Mouse (Mus musculus) MEL (cell line): ENCODE measurements around the gene Epb41l4b. TPM values are rescaled to one million over a fixed set of nuclear protein-coding genes. Genes with fewer than 3 reads are reported as not detected.

ENCODE experiments used
- DNase-seq: peaks from one replicate; pipeline ENCODE4 v3.0.0; 2011; ENCODE audit warnings: low read depth, low spot score
- H3K27ac ChIP-seq: 2 replicates; pipeline ENCODE4 v1.5.1; 2012; ENCODE audit warnings: low read depth, mild to moderate bottlenecking, control low read depth, low read length, moderate library complexity; ENCODE audit not compliant: control insufficient read depth
- H3K27me3 ChIP-seq, 2 experiments: fragments of 150-350 bp in 1 of 2; sonication (generic) in 1 of 2; 2 replicates each; pipeline ENCODE4 v1.6.1; 2012; ENCODE audit warnings: low read length in 2 of 2, mild to moderate bottlenecking in 2 of 2, improper control_type of control experiment in 1 of 2, moderate library complexity in 1 of 2; ENCODE audit not compliant: insufficient read depth in 2 of 2, control insufficient read depth in 1 of 2
- H3K36me3 ChIP-seq, 2 experiments: 2 replicates each; pipeline ENCODE4 v1.6.1; 2012 to 2014; ENCODE audit warnings: low read length in 2 of 2, improper control_type of control experiment in 1 of 2, inconsistent platforms in 1 of 2, mild to moderate bottlenecking in 1 of 2; ENCODE audit not compliant: insufficient read depth in 2 of 2, control insufficient read depth in 1 of 2
- H3K4me1 ChIP-seq, 2 experiments: fragments of 150-350 bp in 1 of 2; sonication (generic) in 1 of 2; 2 replicates each; pipeline ENCODE4 v1.6.1; 2012; ENCODE audit warnings: low read length in 2 of 2, improper control_type of control experiment in 1 of 2, mild to moderate bottlenecking in 1 of 2; ENCODE audit not compliant: insufficient read depth in 2 of 2, control insufficient read depth in 1 of 2
- H3K4me3 ChIP-seq, 2 experiments: fragments of 150-350 bp in 1 of 2; sonication (generic) in 1 of 2; 2 replicates each; pipeline ENCODE4 v1.5.1; 2012; ENCODE audit warnings: low read depth in 2 of 2, low read length in 2 of 2, mild to moderate bottlenecking in 2 of 2, moderate library complexity in 2 of 2, control low read depth in 1 of 2, improper control_type of control experiment in 1 of 2; ENCODE audit not compliant: control insufficient read depth in 1 of 2, insufficient read depth in 1 of 2
- H3K79me2 ChIP-seq: 2 replicates; pipeline ENCODE4 v1.6.1; 2012; ENCODE audit warnings: mild to moderate bottlenecking, low read length, moderate library complexity; ENCODE audit not compliant: control insufficient read depth, poor library complexity, insufficient read depth
- H3K9ac ChIP-seq: 2 replicates; pipeline ENCODE4 v1.6.1; 2012; ENCODE audit warnings: low read depth, mild to moderate bottlenecking, control low read depth, low read length, moderate library complexity; ENCODE audit not compliant: control insufficient read depth, poor library complexity, severe bottlenecking
- H3K9me3 ChIP-seq: fragments of 150-350 bp; sonication (generic); replicated peaks from 2 replicates; pipeline ENCODE4 v1.6.1; 2012; ENCODE audit warnings: mild to moderate bottlenecking, low read length, improper control_type of control experiment, moderate library complexity; ENCODE audit not compliant: insufficient read depth
- BHLHE40 ChIP-seq: IDR thresholded peaks from 2 replicates; pipeline ENCODE4 v1.6.1; 2012; ENCODE audit warnings: low read depth, mild to moderate bottlenecking, inconsistent platforms, low read length, improper control_type of control experiment, borderline replicate concordance
- CHD1 ChIP-seq: IDR thresholded peaks from 2 replicates; pipeline ENCODE4 v1.6.1; 2012; ENCODE audit warnings: low read depth, mild to moderate bottlenecking, inconsistent platforms, low read length, improper control_type of control experiment
- ELF1 ChIP-seq: IDR thresholded peaks from 2 replicates; pipeline ENCODE4 v1.6.1; 2014; ENCODE audit warnings: low read depth, mild to moderate bottlenecking, inconsistent platforms, low read length, improper control_type of control experiment, moderate library complexity
- EP300 ChIP-seq, 2 experiments: IDR thresholded peaks; 2 replicates each; pipeline ENCODE4 v1.6.1; 2011; ENCODE audit warnings: improper control_type of control experiment in 2 of 2, low read length in 2 of 2, low read depth in 1 of 2, mild to moderate bottlenecking in 1 of 2
- GABPA ChIP-seq: IDR thresholded peaks from 2 replicates; pipeline ENCODE4 v1.6.1; 2012; ENCODE audit warnings: low read depth, mild to moderate bottlenecking, inconsistent platforms, low read length, improper control_type of control experiment, moderate library complexity
- GATA1 ChIP-seq: IDR thresholded peaks from 2 replicates; pipeline ENCODE4 v1.6.1; 2011; ENCODE audit warnings: low read depth, low read length, improper control_type of control experiment
- MAX ChIP-seq: IDR thresholded peaks from 2 replicates; pipeline ENCODE4 v1.6.1; 2011; ENCODE audit warnings: low read length, improper control_type of control experiment
- MYB ChIP-seq: IDR thresholded peaks from 2 replicates; pipeline ENCODE4 v1.6.1; 2011; ENCODE audit warnings: mild to moderate bottlenecking, low read depth, low read length, improper control_type of control experiment
- MYC ChIP-seq: IDR thresholded peaks from 2 replicates; pipeline ENCODE4 v1.6.1; 2011; ENCODE audit warnings: low read depth, mild to moderate bottlenecking, low read length, improper control_type of control experiment, moderate library complexity
- NELFE ChIP-seq: IDR thresholded peaks from 2 replicates; pipeline ENCODE4 v1.6.1; 2011; ENCODE audit warnings: low read depth, low read length, improper control_type of control experiment
- NRF1 ChIP-seq: IDR thresholded peaks from 2 replicates; pipeline ENCODE4 v1.6.1; 2014; ENCODE audit warnings: low read depth, mild to moderate bottlenecking, inconsistent platforms, low read length, improper control_type of control experiment, moderate library complexity; ENCODE audit not compliant: poor library complexity, insufficient read depth, severe bottlenecking
- POLR2A ChIP-seq, 2 experiments: IDR thresholded peaks; 2 replicates each; pipeline ENCODE4 v1.6.1; 2011 to 2012; ENCODE audit warnings: low read length in 2 of 2, mild to moderate bottlenecking in 2 of 2, control low read depth in 1 of 2, improper control_type of control experiment in 1 of 2, low read depth in 1 of 2, moderate library complexity in 1 of 2; ENCODE audit not compliant: control insufficient read depth in 1 of 2, insufficient read depth in 1 of 2, poor library complexity in 1 of 2
- POLR2AphosphoS2 ChIP-seq: IDR thresholded peaks from 2 replicates; pipeline ENCODE4 v1.6.1; 2011; ENCODE audit warnings: low read length, improper control_type of control experiment
- RAD21 ChIP-seq: IDR thresholded peaks from 2 replicates; pipeline ENCODE4 v1.6.1; 2011; ENCODE audit warnings: mild to moderate bottlenecking, low read depth, low read length, improper control_type of control experiment
- SIN3A ChIP-seq: IDR thresholded peaks from 2 replicates; pipeline ENCODE4 v1.6.1; 2012; ENCODE audit warnings: low read length, improper control_type of control experiment, inconsistent platforms
- SMC3 ChIP-seq: IDR thresholded peaks from 2 replicates; pipeline ENCODE4 v1.6.1; 2011; ENCODE audit warnings: low read depth, low read length, improper control_type of control experiment
- UBTF ChIP-seq: IDR thresholded peaks from 2 replicates; pipeline ENCODE4 v1.6.1; 2012; ENCODE audit warnings: low read depth, mild to moderate bottlenecking, inconsistent platforms, low read length, improper control_type of control experiment, moderate library complexity, borderline replicate concordance; ENCODE audit not compliant: insufficient read depth
- USF2 ChIP-seq, 2 experiments: IDR thresholded peaks; 2 replicates each; pipeline ENCODE4 v1.6.1; 2011 to 2012; ENCODE audit warnings: improper control_type of control experiment in 2 of 2, low read length in 2 of 2, borderline replicate concordance in 1 of 2, inconsistent platforms in 1 of 2, low read depth in 1 of 2, mild to moderate bottlenecking in 1 of 2; ENCODE audit not compliant: insufficient read depth in 1 of 2
- ZC3H11A ChIP-seq: IDR thresholded peaks from 2 replicates; pipeline ENCODE4 v1.6.1; 2012; ENCODE audit warnings: low read depth, mild to moderate bottlenecking, inconsistent platforms, low read length, improper control_type of control experiment
- ZMIZ1 ChIP-seq: IDR thresholded peaks from 2 replicates; pipeline ENCODE4 v1.6.1; 2012; ENCODE audit warnings: low read depth, mild to moderate bottlenecking, inconsistent platforms, low read length, improper control_type of control experiment, moderate library complexity
- ZNF384 ChIP-seq: IDR thresholded peaks from 2 replicates; pipeline ENCODE4 v1.6.1; 2012; ENCODE audit warnings: low read depth, mild to moderate bottlenecking, inconsistent platforms, low read length, improper control_type of control experiment
- polyA plus RNA-seq, 2 experiments: library from polyadenylated mRNA; stranded (reverse) in 1 of 2; unstranded in 1 of 2; fragments of >175 nt in 1 of 2; fragments of >200 nt in 1 of 2; gene quantifications; 2 replicates each; pipeline versions ENCODE4 v1.2.1 to v1.2.4; 2012; ENCODE audit warnings: low replicate concordance in 2 of 2, low read depth in 1 of 2; ENCODE audit not compliant: insufficient read length in 2 of 2, insufficient read depth in 1 of 2, missing spikeins in 1 of 2
- total RNA-seq: library from RNA; depleted of rRNA; stranded (reverse); fragments of 300-350 nt; gene quantifications from 2 replicates; pipeline ENCODE4 v1.2.3, GENCODE M21; 2012

Epb41l4b gene
- total and polyA plus RNA-seq, 3 experiments = not detected

DNA sequence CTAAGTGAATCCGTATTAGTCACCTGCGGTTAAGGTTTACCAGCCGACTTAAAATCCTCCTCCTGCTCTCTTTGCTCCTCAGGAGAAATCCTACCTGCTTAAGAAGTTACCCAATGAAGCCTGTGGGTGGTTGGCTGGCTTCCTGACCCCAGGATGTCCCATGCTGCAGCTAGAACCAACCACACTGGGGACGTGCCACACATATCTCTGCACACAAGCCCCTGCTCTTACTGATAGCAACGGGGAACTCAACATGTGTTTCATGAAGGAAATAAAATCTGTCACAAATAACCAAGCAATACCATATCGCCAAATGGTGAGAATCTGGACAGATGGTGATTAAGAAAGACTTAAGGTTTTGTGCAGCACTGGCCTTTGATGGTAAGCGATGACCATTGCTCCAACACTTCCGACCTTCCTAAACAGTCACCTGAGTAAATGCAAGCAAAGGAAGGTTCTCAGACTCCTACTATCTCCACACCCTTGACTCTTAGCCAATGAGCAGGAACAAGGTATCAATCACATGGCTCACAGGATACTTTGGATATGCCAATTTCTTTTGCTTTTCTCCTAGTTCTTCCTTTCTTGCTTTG lies 131.7 kb downstream of the Epb41l4b start:
- Histone ChIP-seq H3K4me1 (no peaks in the 10 kb centered on the region), H3K79me2 (no peaks in the 10 kb centered on the region), H3K9me3 (no peaks in the 10 kb centered on the region), H3K4me3 (no peak overlapping the region), H3K27ac (no peak overlapping the region), H3K9ac (no peak overlapping the region), H3K36me3 (no peaks in the 10 kb centered on the region), H3K27me3 (peaks cover 2 to 3% of the 10 kb centered on the region in 2 experiments; a peak in 2 of 4 replicates)
- TF ChIP-seq GATA1 (0 out of 2 replicates have a peak, but pooled peaks have one; percentile 7), EP300 (IDR thresholded peaks at IDR 0.05; ENCODE audit: low read depth in 1 of 2, low read length in 2 of 2) (peak in 1 of 2 experiments; percentile 28; a peak in 2 of 4 replicates), ZMIZ1 (no peak), ELF1 (no peak)
- peak; percentile 32 for DNase-seq

DNA sequence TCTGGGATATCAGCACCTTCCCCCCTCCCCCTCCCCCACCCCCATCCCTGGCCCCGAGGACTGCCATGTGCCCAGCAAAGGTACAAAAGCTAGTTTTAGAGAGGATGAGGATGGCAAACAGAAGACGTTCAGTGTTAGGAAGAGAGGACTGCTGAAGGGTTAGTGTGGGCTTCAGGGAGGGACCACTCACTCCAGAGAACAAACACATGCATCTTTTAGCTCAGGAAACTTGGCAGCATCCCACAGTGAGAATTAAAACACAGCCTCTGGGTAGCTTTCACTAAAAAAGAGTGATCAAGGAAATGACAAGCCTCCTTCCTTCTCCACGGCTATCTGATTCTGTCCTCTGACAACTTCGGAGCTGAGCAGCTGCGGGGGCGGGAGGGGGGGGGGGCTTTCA lies 132.3 kb downstream of the Epb41l4b start:
- H3K9me3 ChIP-seq = no peaks in the 10 kb centered on the region
- H3K9ac ChIP-seq = no peak overlapping the region
- TF ChIP-seq EP300 (IDR thresholded peaks at IDR 0.05; ENCODE audit: low read depth in 1 of 2, low read length in 2 of 2) (no peak), BHLHE40 (no peak), NRF1 (no peak), CHD1 (no peak), NELFE (no peak), SMC3 (no peak), RAD21 (no peak), POLR2AphosphoS2 (no peak), UBTF (no peak), USF2 (IDR thresholded peaks at IDR 0.05; ENCODE audit: borderline replicate concordance in 1 of 2, insufficient read depth in 1 of 2, low read depth in 1 of 2, low read length in 2 of 2) (no peak), ZC3H11A (no peak), POLR2A (IDR thresholded peaks at IDR 0.05; ENCODE audit: control insufficient read depth in 1 of 2, insufficient read depth in 1 of 2, low read depth in 1 of 2, low read length in 2 of 2, poor library complexity in 1 of 2) (no peak), MAX (no peak), MYC (no peak), SIN3A (no peak), GABPA (no peak), MYB (no peak), ZNF384 (no peak)
- no peak for DNase-seq
- H3K27me3 ChIP-seq = peaks cover 2 to 3% of the 10 kb centered on the region in 2 experiments; a peak in 2 of 4 replicates
- no peaks in the 10 kb centered on the region for H3K4me1 ChIP-seq
- no peaks in the 10 kb centered on the region for H3K79me2 ChIP-seq
- no peaks in the 10 kb centered on the region for H3K36me3 ChIP-seq
- H3K27ac ChIP-seq = no peak overlapping the region
- H3K4me3 ChIP-seq = no peak overlapping the region
